Mouse (Mus musculus) CD4-positive, CD25-positive, alpha-beta regulatory T cell, adult 2 months (primary cell): ENCODE measurements at regions not wholly inside any gene's neighbourhood (a gene's known extent, or its start where the extent isn't known, plus 50 kb on each side); places are given as distances from the start of the nearest gene placed in this dataset.
A peak's percentile ranks its signal among the peaks of the same experiment; 100 is the strongest.

Experiments used
- DNase-seq: peaks from one replicate; pipeline ENCODE4 v3.0.0-alpha.2; 2012; ENCODE audit warnings: low read depth, low spot score

GRCm38 (mm10) chr11:51911481-51911880 is 54.0 kb upstream of the Jade2 start:
- DNase-seq, result no peak

DNA sequence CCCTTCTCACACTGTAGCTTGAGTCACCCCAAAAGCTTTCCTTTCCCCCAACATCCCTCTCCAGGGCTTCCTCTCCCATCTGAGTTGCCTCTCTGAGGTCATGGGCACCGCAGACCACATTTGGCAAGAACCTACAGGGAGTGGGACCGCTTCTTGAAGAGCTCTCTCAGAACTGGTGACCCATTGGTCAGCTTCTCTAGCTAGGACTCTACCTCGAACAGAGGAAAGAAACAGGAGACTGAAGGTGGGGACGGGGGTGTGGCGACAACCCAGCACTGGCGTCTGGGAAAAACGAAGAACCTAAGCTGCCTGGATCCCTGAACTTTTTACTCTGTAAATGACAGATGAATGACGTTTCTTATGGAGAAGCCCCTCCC is 51.8 kb upstream of the Cdkn2aipnl start:
- no peak for DNase-seq

DNA sequence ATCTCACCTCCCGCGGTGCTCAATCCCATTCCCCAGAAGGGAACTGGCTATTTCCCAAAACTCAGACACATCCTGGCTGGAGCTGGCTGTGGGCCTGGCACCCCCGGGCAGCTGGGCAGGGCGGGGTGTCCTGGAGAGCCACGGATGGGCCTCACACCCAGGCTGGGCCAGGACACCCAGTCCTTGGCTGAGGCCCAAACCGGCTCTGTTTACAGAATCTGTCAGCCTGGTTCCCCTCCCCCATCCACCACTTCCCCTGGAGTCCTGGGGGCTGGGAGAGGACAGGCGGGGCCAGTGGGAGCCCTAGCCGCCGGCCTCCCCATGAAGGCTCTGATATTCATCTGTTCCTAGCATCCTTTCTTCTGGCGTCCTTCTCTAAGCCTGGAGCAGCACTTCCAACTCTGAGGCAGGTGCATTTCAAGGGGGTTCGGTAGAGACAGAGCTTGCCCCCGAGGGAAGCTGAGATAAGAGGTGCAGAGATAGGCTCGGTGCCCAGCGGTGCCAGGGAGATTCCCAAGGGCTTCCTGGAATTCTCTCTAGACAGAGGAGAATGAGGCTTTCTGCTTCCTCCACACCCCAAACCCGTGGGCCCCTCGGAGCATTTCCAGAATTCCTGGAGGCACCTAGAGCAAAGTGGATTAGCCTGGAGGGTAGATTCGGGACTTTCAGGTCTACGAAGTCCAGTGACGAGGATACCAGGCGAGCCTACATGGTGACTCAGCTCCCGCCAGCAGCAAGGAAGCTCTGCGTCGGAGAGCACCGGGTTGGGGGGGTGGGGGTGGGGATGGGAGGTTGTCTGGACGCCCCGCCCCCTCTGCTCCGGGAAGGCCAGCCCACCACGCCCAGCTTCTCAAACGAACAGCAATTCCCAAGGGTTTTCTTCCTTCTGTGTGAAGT is 51.2 kb upstream of the Cdkn2aipnl start:
- peak; percentile 59 for DNase-seq
